Comparison of ENCODE assay signal across 8 mouse cellular contexts in genomic region chr10:103235707-103236459, GRCm38 (mm10). TPM values are rescaled to one million over a fixed set of nuclear protein-coding genes. Genes with fewer than 3 reads are reported as not detected.
DNase-seq lines count a peak whose midpoint lies in the region; ATAC-seq and TF ChIP-seq lines count a peak whose summit lies in the region.

Lrriq1 (minus strand) TSS chr10:103236322.

- peak within 1 kb of the TSS; percentile 65 for H3K4me2 ChIP-seq in forebrain, embryonic 12.5 days
- H3K4me2 ChIP-seq in hindbrain, embryonic 15.5 days = peak within 1 kb of the TSS; percentile 79

- no peak for TF ChIP-seq EP300 in ES-Bruce4 (IDR thresholded peaks at IDR 0.05; ENCODE audit: insufficient read depth, low read depth, low read length)

- peak within 1 kb of the TSS; percentile 52 for H3K4me3 ChIP-seq in ES-Bruce4 (ENCODE audit: low read depth, low read length)
- H3K4me3 ChIP-seq in forebrain, embryonic 12.5 days (replicated peaks) = peak within 1 kb of the TSS; percentile 63
- H3K4me3 ChIP-seq in hindbrain, embryonic 15.5 days = peak within 1 kb of the TSS; percentile 68
- H3K4me3 ChIP-seq in thymus, adult 2 months (ENCODE audit: control insufficient read depth, insufficient read depth, low read length) = no peak within 1 kb of the TSS

- 7% methylated on average over 25 of the region's 25 CpGs for WGBS in forebrain, embryonic 12.5 days
- 6% methylated on average over 25 of the region's 25 CpGs for WGBS in hindbrain, embryonic 15.5 days
- 11% methylated on average over 25 of the region's 25 CpGs for WGBS in thymus, adult 2 months

- peak; percentile 78 for DNase-seq in brain, embryonic 18.5 days (ENCODE audit: low read depth, low spot score)
- peak; percentile 80 for DNase-seq in left cerebral cortex, adult 11 months (ENCODE audit: low spot score)
- peak; percentile 50 for DNase-seq in lung, postnatal 10 days
- DNase-seq in retina, postnatal 7 days (ENCODE audit: low read depth, low spot score) = peak; percentile 55
- DNase-seq in thymus, adult 2 months = no peak

- TF ChIP-seq POLR2A in ES-Bruce4 (IDR thresholded peaks at IDR 0.05; ENCODE audit: insufficient read depth, low read length) = no peak
- no peak for TF ChIP-seq POLR2A in thymus, adult 2 months (IDR thresholded peaks at IDR 0.05; ENCODE audit: control insufficient read depth, extremely low read depth, insufficient read depth, low read length, poor library complexity)

- no peaks in the 10 kb centered on the region for H3K36me3 ChIP-seq in ES-Bruce4 (ENCODE audit: control insufficient read depth, insufficient read depth, low read length, poor library complexity, severe bottlenecking)
- no peaks in the 10 kb centered on the region for H3K36me3 ChIP-seq in forebrain, embryonic 12.5 days (replicated peaks)
- H3K36me3 ChIP-seq in hindbrain, embryonic 15.5 days = no peaks in the 10 kb centered on the region
- no peaks in the 10 kb centered on the region for H3K36me3 ChIP-seq in thymus, adult 2 months (ENCODE audit: control insufficient read depth, insufficient read depth, low read length)

- TF ChIP-seq CTCF in ES-Bruce4 (IDR thresholded peaks at IDR 0.05; ENCODE audit: low read depth, low read length) = no peak
- TF ChIP-seq CTCF in thymus, adult 2 months (IDR thresholded peaks at IDR 0.05; ENCODE audit: borderline replicate concordance, control insufficient read depth, extremely low read depth, insufficient read depth, low read length, poor library complexity) = no peak

- ATAC-seq in forebrain, embryonic 12.5 days (ENCODE audit: low FRiP score) = peak; percentile 100
- peak; percentile 100 for ATAC-seq in hindbrain, embryonic 15.5 days (ENCODE audit: low FRiP score, low read depth)

- no peaks in the 10 kb centered on the region for H3K27me3 ChIP-seq in ES-Bruce4 (ENCODE audit: control insufficient read depth, insufficient read depth, low read length, poor library complexity, severe bottlenecking)
- H3K27me3 ChIP-seq in forebrain, embryonic 12.5 days = no peaks in the 10 kb centered on the region
- no peaks in the 10 kb centered on the region for H3K27me3 ChIP-seq in hindbrain, embryonic 15.5 days
- no peaks in the 10 kb centered on the region for H3K27me3 ChIP-seq in thymus, adult 2 months (ENCODE audit: control insufficient read depth, insufficient read depth, low read length)

- H3K27ac ChIP-seq in ES-Bruce4 (ENCODE audit: insufficient read depth, low read length) = no peak within 1 kb of the TSS
- H3K27ac ChIP-seq in forebrain, embryonic 12.5 days = no peak within 1 kb of the TSS
- H3K27ac ChIP-seq in hindbrain, embryonic 15.5 days (replicated peaks) = no peak within 1 kb of the TSS
- H3K27ac ChIP-seq in thymus, adult 2 months (ENCODE audit: control insufficient read depth, insufficient read depth, low read length) = no peak within 1 kb of the TSS

- H3K9me3 ChIP-seq in ES-Bruce4 (replicated peaks; ENCODE audit: control insufficient read depth, insufficient read depth, low read length, poor library complexity, severe bottlenecking) = no peaks in the 10 kb centered on the region
- no peaks in the 10 kb centered on the region for H3K9me3 ChIP-seq in forebrain, embryonic 12.5 days
- no peaks in the 10 kb centered on the region for H3K9me3 ChIP-seq in hindbrain, embryonic 15.5 days

- H3K4me1 ChIP-seq in ES-Bruce4 (ENCODE audit: control insufficient read depth, insufficient read depth, low read length) = no peaks in the 10 kb centered on the region
- H3K4me1 ChIP-seq in forebrain, embryonic 12.5 days = peaks cover 4% of the 10 kb centered on the region; the same call in 1 of the 2 replicates
- H3K4me1 ChIP-seq in hindbrain, embryonic 15.5 days (replicated peaks) = 0 out of 2 replicates have a peak, but pooled peaks cover 4% of the 10 kb centered on the region
- H3K4me1 ChIP-seq in thymus, adult 2 months (replicated peaks; ENCODE audit: control insufficient read depth, insufficient read depth, low read length) = no peaks in the 10 kb centered on the region

- no peak within 1 kb of the TSS for H3K9ac ChIP-seq in ES-Bruce4 (ENCODE audit: low read depth, poor library complexity, severe bottlenecking)
- H3K9ac ChIP-seq in forebrain, embryonic 12.5 days = peak within 1 kb of the TSS; percentile 47
- H3K9ac ChIP-seq in hindbrain, embryonic 15.5 days = peak within 1 kb of the TSS; percentile 53

RNA-seq across cellular contexts. Expression of gene Lrriq1, which starts in this region (rescaled TPM):
- 0.58 and 1.2 TPM in 2 replicates for polyA plus RNA-seq in ES-Bruce4 (2011; ENCODE audit: insufficient read depth, insufficient read length, low read depth, missing spikeins)
- polyA plus RNA-seq in forebrain, embryonic 12.5 days (2016; fragmentation: Nextera tagmentation; extraction: Ambion mirVana) = 2.9 and 3.2 TPM in 2 replicates
- 4.3 and 5.5 TPM in 2 replicates for polyA plus RNA-seq in hindbrain, embryonic 15.5 days (2015; fragmentation: Nextera tagmentation; extraction: Ambion mirVana)
- 0.05 and 0.15 TPM in 2 replicates for polyA plus RNA-seq in thymus, adult 2 months (2012; rRNA removed)
